Mouse (Mus musculus): Measurements from ENCODE around the gene Defb38.

Gene Defb38

GRCm38 (mm10) chr8:19026466-19026865, at the start of gene Defb38:
Defb38 (minus strand) TSS chr8:19026566.
- no peak for DNase-seq (ENCODE audit: low read depth, low spot score)

- no peak for DNase-seq (ENCODE audit: low read depth, low spot score)
Observed at GRCm38 (mm10) chr8:19066013-19066412, 39.6 kb upstream of the Defb38 start.

GRCm38 (mm10) chr8:19064710-19065109, 38.3 kb upstream of the Defb38 start, which contains the start of gene Defb39:
Defb39 (minus strand) TSS chr8:19064810.
- no peak for DNase-seq (ENCODE audit: low read depth, low spot score)

GRCm38 (mm10) chr8:19062891-19063290, 36.5 kb upstream of the Defb38 start:
- DNase-seq (ENCODE audit: low read depth, low spot score) = no peak

- no peak for DNase-seq (ENCODE audit: low read depth, low spot score)
Observed at GRCm38 (mm10) chr8:19045242-19045641, 18.9 kb upstream of the Defb38 start.

Data from brain, embryonic 18.5 days (tissue).